In genomic region chr4:105158169-105158555, GRCm38 (mm10) we compare ENCODE assay signal across 8 mouse cellular contexts. TPM values are rescaled to one million over a fixed set of nuclear protein-coding genes. Genes with fewer than 3 reads are reported as not detected.
DNase-seq lines count a peak whose midpoint lies in the region; ATAC-seq and TF ChIP-seq lines count a peak whose summit lies in the region.

No protein-coding gene starts in this region.

- H3K36me3 ChIP-seq in forebrain, embryonic 11.5 days (ENCODE audit: control insufficient read depth, insufficient read depth, low read length): peaks cover 3% of the 10 kb centered on the region; the same call in 1 of the 2 replicates
- peaks cover 10% of the 10 kb centered on the region for H3K36me3 ChIP-seq in heart, embryonic 16.5 days (ENCODE audit: control insufficient read depth, insufficient read depth)
- 0 out of 2 replicates have a peak, but pooled peaks cover 2% of the 10 kb centered on the region for H3K36me3 ChIP-seq in liver, postnatal 0 days (replicated peaks; ENCODE audit: insufficient read depth, low read length)
- H3K36me3 ChIP-seq in neural tube, embryonic 13.5 days: no peaks in the 10 kb centered on the region
- H3K36me3 ChIP-seq in stomach, postnatal 0 days (ENCODE audit: control insufficient read depth, insufficient read depth, low read length): no peaks in the 10 kb centered on the region

- TF ChIP-seq EP300 in liver, postnatal 0 days (IDR thresholded peaks at IDR 0.05; ENCODE audit: low read depth): no peak
- TF ChIP-seq EP300 in stomach, postnatal 0 days (optimal IDR thresholded peaks at IDR 0.05): no peak

- peak; percentile 72 for DNase-seq in A20 (ENCODE audit: low read depth, low spot score)
- peak; percentile 88 for DNase-seq in forebrain, embryonic 11.5 days (ENCODE audit: low spot score)
- peak; percentile 82 to 91 for DNase-seq in kidney, postnatal 25 days
- DNase-seq in liver, postnatal 0 days: peak; percentile 75
- DNase-seq in stomach, postnatal 0 days (ENCODE audit: low spot score): peak; percentile 87

- peak overlapping the region; percentile 83 for H3K4me2 ChIP-seq in forebrain, embryonic 11.5 days (ENCODE audit: low read depth, low read length, severe bottlenecking)
- peak overlapping the region; percentile 83 for H3K4me2 ChIP-seq in heart, embryonic 16.5 days (ENCODE audit: low read depth, low read length)
- H3K4me2 ChIP-seq in liver, postnatal 0 days (ENCODE audit: low read depth, low read length): peak overlapping the region; percentile 74
- H3K4me2 ChIP-seq in neural tube, embryonic 13.5 days: peak overlapping the region; percentile 79
- peak overlapping the region; percentile 69 for H3K4me2 ChIP-seq in stomach, postnatal 0 days (replicated peaks; ENCODE audit: low read depth)

- under 1% methylated on average over 26 of the region's 26 CpGs for WGBS in forebrain, embryonic 11.5 days
- under 1% methylated on average over 26 of the region's 26 CpGs for WGBS in heart, embryonic 16.5 days
- WGBS in liver, postnatal 0 days (ENCODE audit: insufficient replicate concordance): under 1% methylated on average over 26 of the region's 26 CpGs
- under 1% methylated on average over 26 of the region's 26 CpGs for WGBS in neural tube, embryonic 13.5 days
- under 1% methylated on average over 26 of the region's 26 CpGs for WGBS in stomach, postnatal 0 days

- no peaks in the 10 kb centered on the region for H3K9me3 ChIP-seq in forebrain, embryonic 11.5 days (ENCODE audit: control insufficient read depth, low read length)
- no peaks in the 10 kb centered on the region for H3K9me3 ChIP-seq in heart, embryonic 16.5 days (replicated peaks; ENCODE audit: control insufficient read depth, low read length)
- H3K9me3 ChIP-seq in liver, postnatal 0 days (ENCODE audit: low read length): no peaks in the 10 kb centered on the region
- no peaks in the 10 kb centered on the region for H3K9me3 ChIP-seq in neural tube, embryonic 13.5 days
- H3K9me3 ChIP-seq in stomach, postnatal 0 days (ENCODE audit: control insufficient read depth, low read length): no peaks in the 10 kb centered on the region

- H3K4me1 ChIP-seq in bone marrow macrophage, adult 2 months (ENCODE audit: control insufficient read depth, insufficient read depth, low read length): peaks cover 9% of the 10 kb centered on the region
- H3K4me1 ChIP-seq in forebrain, embryonic 11.5 days (replicated peaks; ENCODE audit: control insufficient read depth, insufficient read depth, low read length): peaks cover 12% of the 10 kb centered on the region
- peaks cover 11% of the 10 kb centered on the region; the same call in 1 of the 2 replicates for H3K4me1 ChIP-seq in heart, embryonic 16.5 days (ENCODE audit: control insufficient read depth, insufficient read depth, low read length)
- H3K4me1 ChIP-seq in liver, postnatal 0 days (ENCODE audit: insufficient read depth): peaks cover 6% of the 10 kb centered on the region
- peaks cover 50% of the 10 kb centered on the region for H3K4me1 ChIP-seq in neural tube, embryonic 13.5 days (replicated peaks)
- no peaks in the 10 kb centered on the region for H3K4me1 ChIP-seq in stomach, postnatal 0 days (replicated peaks; ENCODE audit: control insufficient read depth, insufficient read depth)

- H3K4me3 ChIP-seq in bone marrow macrophage, adult 2 months (ENCODE audit: insufficient read depth, low read length): peak overlapping the region; percentile 72
- peak overlapping the region; percentile 96 for H3K4me3 ChIP-seq in forebrain, embryonic 11.5 days (ENCODE audit: low read depth, low read length)
- peak overlapping the region; percentile 81 for H3K4me3 ChIP-seq in heart, embryonic 16.5 days (ENCODE audit: low read length)
- peak overlapping the region; percentile 81 for H3K4me3 ChIP-seq in liver, postnatal 0 days (ENCODE audit: low read depth, low read length)
- H3K4me3 ChIP-seq in neural tube, embryonic 13.5 days: peak overlapping the region; percentile 87
- H3K4me3 ChIP-seq in stomach, postnatal 0 days (ENCODE audit: low read depth, low read length): peak overlapping the region; percentile 88

- TF ChIP-seq POLR2A in bone marrow macrophage, adult 2 months (IDR thresholded peaks at IDR 0.05; ENCODE audit: borderline replicate concordance, low read depth, low read length): no peak

- no peak overlapping the region for H3K27ac ChIP-seq in bone marrow macrophage, adult 2 months (ENCODE audit: insufficient read depth, low read depth, low read length)
- peak overlapping the region; percentile 97 for H3K27ac ChIP-seq in forebrain, embryonic 11.5 days (ENCODE audit: low read depth, low read length)
- H3K27ac ChIP-seq in heart, embryonic 16.5 days (ENCODE audit: low read length): peak overlapping the region; percentile 89
- H3K27ac ChIP-seq in liver, postnatal 0 days (ENCODE audit: low read depth): peak overlapping the region; percentile 94
- H3K27ac ChIP-seq in neural tube, embryonic 13.5 days (replicated peaks): peak overlapping the region; percentile 93
- H3K27ac ChIP-seq in stomach, postnatal 0 days (replicated peaks): peak overlapping the region; percentile 95

- peak; percentile 45 for ATAC-seq in forebrain, embryonic 11.5 days (replicated peaks; ENCODE audit: low FRiP score)
- peak; percentile 72 for ATAC-seq in heart, embryonic 16.5 days (replicated peaks; ENCODE audit: extremely low read depth, insufficient read depth, low FRiP score)
- peak; percentile 75 for ATAC-seq in liver, postnatal 0 days
- ATAC-seq in neural tube, embryonic 13.5 days (ENCODE audit: low read depth): peak; percentile 78
- peak; percentile 82 for ATAC-seq in stomach, postnatal 0 days (ENCODE audit: low FRiP score, low TSS enrichment)

- peak overlapping the region; percentile 98 for H3K9ac ChIP-seq in forebrain, embryonic 11.5 days (ENCODE audit: low read length)
- H3K9ac ChIP-seq in heart, embryonic 16.5 days (ENCODE audit: low read length): peak overlapping the region; percentile 89
- peak overlapping the region; percentile 85 for H3K9ac ChIP-seq in liver, postnatal 0 days (replicated peaks)
- peak overlapping the region; percentile 95 for H3K9ac ChIP-seq in neural tube, embryonic 13.5 days
- H3K9ac ChIP-seq in stomach, postnatal 0 days (ENCODE audit: low read length): peak overlapping the region; percentile 91

- no peak for TF ChIP-seq CTCF in bone marrow macrophage, adult 2 months (IDR thresholded peaks at IDR 0.05; ENCODE audit: low read depth, low read length)
- peak; percentile 33; the same call in 1 of the 2 replicates for TF ChIP-seq CTCF in liver, postnatal 0 days (IDR thresholded peaks at IDR 0.05; ENCODE audit: low read depth)
- peak; percentile 59 for TF ChIP-seq CTCF in stomach, postnatal 0 days (IDR thresholded peaks at IDR 0.05; ENCODE audit: low read depth)

- no peaks in the 10 kb centered on the region for H3K27me3 ChIP-seq in forebrain, embryonic 11.5 days (ENCODE audit: control insufficient read depth, insufficient read depth, low read length)
- no peaks in the 10 kb centered on the region for H3K27me3 ChIP-seq in heart, embryonic 16.5 days (ENCODE audit: control insufficient read depth, insufficient read depth, low read length)
- peaks cover 7% of the 10 kb centered on the region; the same call in 1 of the 2 replicates for H3K27me3 ChIP-seq in liver, postnatal 0 days (ENCODE audit: insufficient read depth, low read length)
- H3K27me3 ChIP-seq in neural tube, embryonic 13.5 days: peaks cover 3% of the 10 kb centered on the region; the same call in 1 of the 2 replicates
- no peaks in the 10 kb centered on the region for H3K27me3 ChIP-seq in stomach, postnatal 0 days (ENCODE audit: control insufficient read depth, insufficient read depth, low read length)

RNA-seq across cellular contexts. Expression of gene Plpp3, which starts 1.0 kb away (rescaled TPM):
- polyA plus RNA-seq in bone marrow macrophage, adult 2 months (2012; ENCODE audit: insufficient read depth, insufficient read length, missing spikeins): 0.43 and 0.58 TPM in 2 replicates
- 69.9 and 71.6 TPM in 2 replicates for polyA plus RNA-seq in forebrain, embryonic 11.5 days (2014; fragmentation: Nextera tagmentation; extraction: Ambion mirVana)
- 37.0 and 40.8 TPM in 2 replicates for polyA plus RNA-seq in heart, embryonic 16.5 days (2015; fragmentation: Nextera tagmentation; extraction: Ambion mirVana)
- polyA plus RNA-seq in liver, postnatal 0 days (2015; fragmentation: Nextera tagmentation; extraction: Ambion mirVana): 50.3 and 62.4 TPM in 2 replicates
- polyA plus RNA-seq in neural tube, embryonic 13.5 days (2015; fragmentation: Nextera tagmentation; extraction: Ambion mirVana): 70.9 and 78.5 TPM in 2 replicates
- 60.2 and 64.4 TPM in 2 replicates for polyA plus RNA-seq in stomach, postnatal 0 days (2015; fragmentation: Nextera tagmentation; extraction: Ambion mirVana)

RNA-seq across cellular contexts. Expression of gene Prkaa2, which starts 48.5 kb away (rescaled TPM):
- 0.09 TPM in 1 of 2 replicates, not detected in the other for polyA plus RNA-seq in bone marrow macrophage, adult 2 months (2012; ENCODE audit: insufficient read depth, insufficient read length, missing spikeins)
- 2.5 and 3.3 TPM in 2 replicates for polyA plus RNA-seq in forebrain, embryonic 11.5 days (2014; fragmentation: Nextera tagmentation; extraction: Ambion mirVana)
- 45.3 and 49.7 TPM in 2 replicates for polyA plus RNA-seq in heart, embryonic 16.5 days (2015; fragmentation: Nextera tagmentation; extraction: Ambion mirVana)
- 1.1 TPM in 2 replicates for polyA plus RNA-seq in liver, postnatal 0 days (2015; fragmentation: Nextera tagmentation; extraction: Ambion mirVana)
- polyA plus RNA-seq in neural tube, embryonic 13.5 days (2015; fragmentation: Nextera tagmentation; extraction: Ambion mirVana): 9.2 and 9.4 TPM in 2 replicates
- 3.6 and 4.5 TPM in 2 replicates for polyA plus RNA-seq in stomach, postnatal 0 days (2015; fragmentation: Nextera tagmentation; extraction: Ambion mirVana)

Comparison
In these comparisons a context has a peak if more than half of its experiments do, and no peak if none do; other contexts are left out.
1. RNA of gene Plpp3, which starts 1.0 kb away (polyA plus RNA-seq): 69.9 to 71.6 TPM in forebrain, embryonic 11.5 days, 70.9 to 78.5 TPM in neural tube, embryonic 13.5 days, 50.3 to 62.4 TPM in liver, postnatal 0 days, 60.2 to 64.4 TPM in stomach, postnatal 0 days and 37.0 to 40.8 TPM in heart, embryonic 16.5 days; 0.43 to 0.58 TPM in bone marrow macrophage, adult 2 months; every median in the first group is over 10 times any median in the second.
2. Peak in every context shown above with its lines, with median percentiles within 50 percentile points of each other: DNase-seq, H3K4me3 ChIP-seq, ATAC-seq, H3K4me2 ChIP-seq and H3K9ac ChIP-seq.